Mouse (Mus musculus): ENCODE data around the gene Mymx. TPM values are rescaled to one million over a fixed set of nuclear protein-coding genes. Genes with fewer than 3 reads are reported as not detected.

Mymx gene
- total and polyA plus RNA-seq, 3 experiments, result not detected

DNA sequence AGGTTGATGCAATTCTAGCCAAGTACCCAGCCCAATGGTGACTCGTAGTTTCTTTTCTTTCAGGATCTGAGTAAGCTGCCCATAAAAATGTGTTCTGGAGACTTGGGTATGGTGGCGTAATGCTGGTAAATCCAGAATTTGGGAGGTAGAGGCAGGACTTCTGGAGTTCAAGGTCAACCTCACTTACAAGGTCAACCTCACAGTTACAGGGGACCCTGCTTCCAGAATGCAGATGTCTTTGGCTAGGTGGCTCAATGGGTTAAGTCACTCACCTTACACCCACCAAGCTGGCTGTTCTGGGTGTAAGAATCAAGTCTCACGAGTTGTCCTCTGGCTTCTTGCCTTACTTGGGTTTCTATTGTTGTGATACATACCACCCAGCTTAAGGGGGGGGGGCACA is 14.8 kb upstream of the Mymx start:
- Histone ChIP-seq H3K9me3 (replicated peaks; ENCODE audit: low read length) (no peaks in the 10 kb centered on the region), H3K4me1 (ENCODE audit: control insufficient read depth in 1 of 2, insufficient read depth in 2 of 2) (peaks cover 0 to 19% of the 10 kb centered on the region in 2 experiments; a peak in 2 of 4 replicates), H3K4me2 (ENCODE audit: insufficient read depth, low read depth, poor library complexity, severe bottlenecking) (no peak overlapping the region), H3K79me2 (replicated peaks; ENCODE audit: control insufficient read depth, extremely low read depth, insufficient read depth, poor library complexity, severe bottlenecking) (no peaks in the 10 kb centered on the region), H3K36me3 (replicated peaks in 1 of 2; ENCODE audit: control insufficient read depth in 1 of 2, insufficient read depth in 1 of 2, low read length in 1 of 2) (peaks cover 0 to 2% of the 10 kb centered on the region in 2 experiments), H3K4me3 (replicated peaks in 1 of 3; ENCODE audit: low read depth in 2 of 3, low read length in 2 of 3, poor library complexity in 1 of 3) (no peak overlapping the region), H3K27ac (ENCODE audit: insufficient read depth, low read depth) (no peak overlapping the region), H3K27me3 (replicated peaks) (peaks cover 1% of the 10 kb centered on the region), H3K9ac (ENCODE audit: insufficient read depth, low read depth) (no peak overlapping the region)
- no peak for DNase-seq (ENCODE audit: extremely low read depth)
- dilution Hi-C loops (cut with MboI; ENCODE audit: extremely low pct_ligation_motif_present, extremely low pct_unique_long_range_greater_than_20kb, low sequenced_read_pairs) (no loop called here), in situ Hi-C loops (cut with MboI; ENCODE audit: low pct_ligation_motif_present, low pct_unique_long_range_greater_than_20kb, low sequenced_read_pairs) (no loop called here)
- TF ChIP-seq CHD1 (IDR thresholded peaks at IDR 0.05; ENCODE audit: low read depth, low read length) (no peak), ELF1 (IDR thresholded peaks at IDR 0.05; ENCODE audit: low read depth, low read length) (no peak), MXI1 (IDR thresholded peaks at IDR 0.05; ENCODE audit: low read depth, low read length) (no peak), ZNF384 (IDR thresholded peaks at IDR 0.05; ENCODE audit: low read depth, low read length) (no peak), CHD2 (IDR thresholded peaks at IDR 0.05; ENCODE audit: low read length) (no peak), EP300 (IDR thresholded peaks at IDR 0.05; ENCODE audit: low read length) (no peak), JUN (IDR thresholded peaks at IDR 0.05; ENCODE audit: insufficient read depth, low read depth, low read length) (no peak)

DNA sequence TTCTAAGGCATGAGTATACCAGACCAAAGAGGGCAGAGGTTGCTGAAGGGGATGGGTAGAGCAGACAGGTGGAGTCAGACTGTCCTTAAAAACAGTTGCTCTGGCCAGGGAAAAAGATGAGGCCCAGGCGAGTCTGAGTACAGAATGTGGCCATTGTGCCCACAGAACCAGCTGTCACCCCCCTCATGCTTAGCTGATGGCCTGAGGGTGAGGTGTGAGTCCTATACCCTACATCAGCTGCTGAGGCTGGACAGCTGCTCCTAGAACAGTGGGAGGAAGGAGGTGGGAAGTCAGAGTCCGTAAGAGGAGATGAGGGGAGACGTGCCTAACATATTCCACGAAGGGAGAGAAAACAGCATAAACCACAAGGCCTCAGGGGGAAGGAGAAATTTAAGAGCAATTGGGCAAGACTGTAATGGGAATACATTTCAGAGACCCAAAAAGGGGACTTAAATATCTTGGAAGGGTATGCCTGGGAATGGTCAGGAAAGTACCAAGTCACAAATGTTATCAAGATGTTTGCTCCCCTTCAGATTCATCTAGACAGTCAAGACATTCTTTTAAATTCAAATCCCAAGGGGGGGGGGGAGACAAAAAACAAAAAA is 14.2 kb upstream of the Mymx start:
- no peak for DNase-seq (ENCODE audit: extremely low read depth)
- no peak overlapping the region for H3K4me3 ChIP-seq (replicated peaks in 1 of 3; ENCODE audit: low read depth in 2 of 3, low read length in 2 of 3, poor library complexity in 1 of 3)

DNA sequence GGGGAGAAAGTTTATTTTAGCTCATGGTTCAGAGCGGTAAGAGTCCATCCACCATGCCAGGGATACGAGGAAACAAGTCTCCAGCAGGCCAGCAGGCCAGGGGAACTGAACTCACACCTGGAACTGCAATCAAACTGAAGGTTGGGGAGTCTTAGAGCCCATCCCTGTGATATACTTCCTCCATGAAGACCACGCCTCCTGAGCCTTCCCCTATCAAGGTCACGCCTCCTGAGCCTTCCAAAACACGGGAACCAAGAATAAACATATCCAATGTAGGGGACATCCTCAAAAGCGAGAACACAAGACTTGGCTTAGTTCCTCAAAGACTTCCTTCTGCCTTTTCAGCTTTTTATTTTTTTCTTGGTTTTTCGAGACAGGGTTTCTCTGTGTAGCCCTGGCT is 11.0 kb upstream of the Mymx start:
- H3K27me3 ChIP-seq (replicated peaks), result peaks cover 1% of the 10 kb centered on the region
- H3K36me3 ChIP-seq (replicated peaks in 1 of 2; ENCODE audit: control insufficient read depth in 1 of 2, insufficient read depth in 1 of 2, low read length in 1 of 2), result no peaks in the 10 kb centered on the region
- dilution Hi-C loops (cut with MboI; ENCODE audit: extremely low pct_ligation_motif_present, extremely low pct_unique_long_range_greater_than_20kb, low sequenced_read_pairs), result no loop called here
- no peaks in the 10 kb centered on the region for H3K79me2 ChIP-seq (replicated peaks; ENCODE audit: control insufficient read depth, extremely low read depth, insufficient read depth, poor library complexity, severe bottlenecking)
- peaks cover 0 to 7% of the 10 kb centered on the region in 2 experiments; a peak in 2 of 4 replicates for H3K4me1 ChIP-seq (ENCODE audit: control insufficient read depth in 1 of 2, insufficient read depth in 2 of 2)
- H3K9ac ChIP-seq (ENCODE audit: insufficient read depth, low read depth), result no peak overlapping the region
- H3K9me3 ChIP-seq (replicated peaks; ENCODE audit: low read length), result no peaks in the 10 kb centered on the region
- DNase-seq (ENCODE audit: extremely low read depth), result no peak
- in situ Hi-C loops (cut with MboI; ENCODE audit: low pct_ligation_motif_present, low pct_unique_long_range_greater_than_20kb, low sequenced_read_pairs), result no loop called here
- H3K4me3 ChIP-seq (replicated peaks in 1 of 3; ENCODE audit: low read depth in 2 of 3, low read length in 2 of 3, poor library complexity in 1 of 3), result no peak overlapping the region
- no peak overlapping the region for H3K27ac ChIP-seq (ENCODE audit: insufficient read depth, low read depth)
- no peak overlapping the region for H3K4me2 ChIP-seq (ENCODE audit: insufficient read depth, low read depth, poor library complexity, severe bottlenecking)
- no peak for TF ChIP-seq EP300 (IDR thresholded peaks at IDR 0.05; ENCODE audit: low read length)
- TF ChIP-seq ZKSCAN1 (IDR thresholded peaks at IDR 0.05; ENCODE audit: borderline replicate concordance, low read depth, low read length), result no peak
- no peak for TF ChIP-seq POLR2AphosphoS2 (IDR thresholded peaks at IDR 0.05; ENCODE audit: low read depth, low read length)
- TF ChIP-seq E2F4 (IDR thresholded peaks at IDR 0.05; ENCODE audit: insufficient replicate concordance, low read depth, low read length), result no peak
- TF ChIP-seq JUND (conservative IDR thresholded peaks at IDR 0.05; ENCODE audit: low read depth, low read length), result no peak
- no peak for TF ChIP-seq HCFC1 (IDR thresholded peaks at IDR 0.05; ENCODE audit: low read depth, low read length)
- no peak for TF ChIP-seq PAX5 (IDR thresholded peaks at IDR 0.05; ENCODE audit: low read length)
- TF ChIP-seq JUN (IDR thresholded peaks at IDR 0.05; ENCODE audit: insufficient read depth, low read depth, low read length), result no peak
- TF ChIP-seq KAT2A (IDR thresholded peaks at IDR 0.05; ENCODE audit: insufficient replicate concordance, low read length), result no peak
- no peak for TF ChIP-seq POLR2A (IDR thresholded peaks at IDR 0.05; ENCODE audit: low read depth, low read length)
- TF ChIP-seq BHLHE40 (IDR thresholded peaks at IDR 0.05; ENCODE audit: low read depth, low read length), result no peak
- TF ChIP-seq MXI1 (IDR thresholded peaks at IDR 0.05; ENCODE audit: low read depth, low read length), result no peak
- TF ChIP-seq RAD21 (IDR thresholded peaks at IDR 0.05; ENCODE audit: low read depth, low read length), result no peak
- no peak for TF ChIP-seq MYC (IDR thresholded peaks at IDR 0.05; ENCODE audit: low read depth, low read length)
- no peak for TF ChIP-seq CHD1 (IDR thresholded peaks at IDR 0.05; ENCODE audit: low read depth, low read length)
- TF ChIP-seq MAX (IDR thresholded peaks at IDR 0.05; ENCODE audit: low read length), result no peak
- TF ChIP-seq ZMIZ1 (IDR thresholded peaks at IDR 0.05; ENCODE audit: low read depth, low read length), result no peak
- no peak for TF ChIP-seq RCOR1 (conservative IDR thresholded peaks at IDR 0.05; ENCODE audit: low read depth, low read length)
- no peak for TF ChIP-seq USF2 (conservative IDR thresholded peaks at IDR 0.05; ENCODE audit: low read depth, low read length)

More for the DNA sequence above, 14.2 kb upstream of the Mymx start:
- dilution Hi-C loops (cut with MboI; ENCODE audit: extremely low pct_ligation_motif_present, extremely low pct_unique_long_range_greater_than_20kb, low sequenced_read_pairs), result no loop called here
- Histone ChIP-seq H3K27me3 (replicated peaks) (peaks cover 1% of the 10 kb centered on the region), H3K9ac (ENCODE audit: insufficient read depth, low read depth) (no peak overlapping the region), H3K27ac (ENCODE audit: insufficient read depth, low read depth) (no peak overlapping the region), H3K36me3 (replicated peaks in 1 of 2; ENCODE audit: control insufficient read depth in 1 of 2, insufficient read depth in 1 of 2, low read length in 1 of 2) (no peaks in the 10 kb centered on the region), H3K4me1 (ENCODE audit: control insufficient read depth in 1 of 2, insufficient read depth in 2 of 2) (peaks cover 0 to 19% of the 10 kb centered on the region in 2 experiments; a peak in 2 of 4 replicates), H3K4me2 (ENCODE audit: insufficient read depth, low read depth, poor library complexity, severe bottlenecking) (no peak overlapping the region), H3K79me2 (replicated peaks; ENCODE audit: control insufficient read depth, extremely low read depth, insufficient read depth, poor library complexity, severe bottlenecking) (no peaks in the 10 kb centered on the region), H3K9me3 (replicated peaks; ENCODE audit: low read length) (no peaks in the 10 kb centered on the region)
- in situ Hi-C loops (cut with MboI; ENCODE audit: low pct_ligation_motif_present, low pct_unique_long_range_greater_than_20kb, low sequenced_read_pairs), result no loop called here
- no peak for TF ChIP-seq KAT2A (IDR thresholded peaks at IDR 0.05; ENCODE audit: insufficient replicate concordance, low read length)
- no peak for TF ChIP-seq JUN (IDR thresholded peaks at IDR 0.05; ENCODE audit: insufficient read depth, low read depth, low read length)
- TF ChIP-seq ZMIZ1 (IDR thresholded peaks at IDR 0.05; ENCODE audit: low read depth, low read length), result no peak
- TF ChIP-seq CHD1 (IDR thresholded peaks at IDR 0.05; ENCODE audit: low read depth, low read length), result no peak
- no peak for TF ChIP-seq POLR2AphosphoS2 (IDR thresholded peaks at IDR 0.05; ENCODE audit: low read depth, low read length)
- no peak for TF ChIP-seq TBP (conservative IDR thresholded peaks at IDR 0.05; ENCODE audit: low read depth, low read length)
- no peak for TF ChIP-seq CTCF (conservative IDR thresholded peaks at IDR 0.05 in 1 of 2, IDR thresholded peaks at IDR 0.05 in 1 of 2; ENCODE audit: low read depth in 2 of 2, low read length in 2 of 2)
- no peak for TF ChIP-seq NRF1 (IDR thresholded peaks at IDR 0.05; ENCODE audit: low read depth, low read length)
- TF ChIP-seq MEF2A (IDR thresholded peaks at IDR 0.05; ENCODE audit: borderline replicate concordance, low read depth, low read length), result no peak

Data from CH12.LX (cell line).